Comparison of ENCODE assay signal across 7 mouse cellular contexts in genomic region chr4:134128983-134129362, GRCm38 (mm10). TPM values are rescaled to one million over a fixed set of nuclear protein-coding genes. Genes with fewer than 3 reads are reported as not detected.
DNase-seq lines count a peak whose midpoint lies in the region; ATAC-seq and TF ChIP-seq lines count a peak whose summit lies in the region.

No protein-coding gene starts in this region.

- 0 out of 2 replicates have a peak, but pooled peaks have one; percentile 7 for TF ChIP-seq POLR2A in testis, adult 2 months (IDR thresholded peaks at IDR 0.05; ENCODE audit: control insufficient read depth, low read depth, low read length)
- TF ChIP-seq POLR2A in embryonic fibroblast, embryonic 13.5 days (IDR thresholded peaks at IDR 0.05; ENCODE audit: low read depth, low read length): no peak

- no peak for DNase-seq in testis, postnatal 10 days (ENCODE audit: low spot score)
- DNase-seq in kidney, postnatal 36 days: peak; percentile 25 to 53
- no peak for DNase-seq in adrenal gland, postnatal 25 days
- DNase-seq in layer of hippocampus, adult 9-11 months: no peak

- peak; percentile 65 for ATAC-seq in midbrain, embryonic 13.5 days

- no peak for TF ChIP-seq CTCF in testis, adult 2 months (IDR thresholded peaks at IDR 0.05; ENCODE audit: control insufficient read depth, insufficient read depth, insufficient replicate concordance, low read depth, low read length)
- no peak for TF ChIP-seq CTCF in embryonic fibroblast, embryonic 13.5 days (IDR thresholded peaks at IDR 0.05; ENCODE audit: borderline replicate concordance, insufficient read depth, low read length)

- H3K9me3 ChIP-seq in midbrain, embryonic 13.5 days: no peaks in the 10 kb centered on the region

- no peaks in the 10 kb centered on the region for H3K27me3 ChIP-seq in testis, adult 2 months (ENCODE audit: control insufficient read depth, insufficient read depth, low read length)
- no peaks in the 10 kb centered on the region for H3K27me3 ChIP-seq in midbrain, embryonic 13.5 days

- peaks cover 16% of the 10 kb centered on the region for H3K4me1 ChIP-seq in testis, adult 2 months (ENCODE audit: control insufficient read depth, insufficient read depth, low read length)
- H3K4me1 ChIP-seq in embryonic fibroblast, embryonic 13.5 days (ENCODE audit: control insufficient read depth, insufficient read depth, low read length): peaks cover 2% of the 10 kb centered on the region; the same call in 1 of the 2 replicates
- peaks cover 29% of the 10 kb centered on the region for H3K4me1 ChIP-seq in midbrain, embryonic 13.5 days (replicated peaks)

- H3K9ac ChIP-seq in midbrain, embryonic 13.5 days (replicated peaks): peak overlapping the region; percentile 93

- peak overlapping the region; percentile 86 for H3K4me2 ChIP-seq in midbrain, embryonic 13.5 days (replicated peaks)

- H3K4me3 ChIP-seq in testis, adult 2 months (ENCODE audit: control insufficient read depth, low read depth, low read length): peak overlapping the region; percentile 92
- peak overlapping the region; percentile 62 for H3K4me3 ChIP-seq in embryonic fibroblast, embryonic 13.5 days (ENCODE audit: insufficient read depth, low read length)
- H3K4me3 ChIP-seq in midbrain, embryonic 13.5 days (replicated peaks): peak overlapping the region; percentile 88

- WGBS in midbrain, embryonic 13.5 days: 4% methylated on average over 14 of the region's 14 CpGs

- no peaks in the 10 kb centered on the region; the same call in 1 of the 2 replicates for H3K36me3 ChIP-seq in testis, adult 2 months (ENCODE audit: control insufficient read depth, insufficient read depth, low read length)
- H3K36me3 ChIP-seq in midbrain, embryonic 13.5 days: peaks cover 21% of the 10 kb centered on the region

- H3K27ac ChIP-seq in testis, adult 2 months (ENCODE audit: control insufficient read depth, insufficient read depth, low read depth, low read length): peak overlapping the region; percentile 85
- H3K27ac ChIP-seq in embryonic fibroblast, embryonic 13.5 days (ENCODE audit: insufficient read depth, low read length): no peak overlapping the region
- H3K27ac ChIP-seq in midbrain, embryonic 13.5 days: peak overlapping the region; percentile 83

RNA-seq across cellular contexts. Expression of gene Sh3bgrl3, which starts 0.4 kb away (rescaled TPM):
- polyA plus RNA-seq in testis, adult 2 months (2012; rRNA removed): 85.6 and 157 TPM in 2 replicates
- 317 and 335 TPM in 2 replicates for polyA plus RNA-seq in embryonic fibroblast, embryonic 13.5 days (2011; ENCODE audit: insufficient read length, low read depth, missing spikeins)
- polyA plus RNA-seq in midbrain, embryonic 13.5 days (2015; fragmentation: Nextera tagmentation; extraction: Ambion mirVana): 319 and 332 TPM in 2 replicates
- total RNA-seq in adrenal gland, postnatal 25 days (2021): 62.5 and 73.2 TPM in 2 replicates

RNA-seq across cellular contexts. Expression of gene Ubxn11, which starts 26.6 kb away (rescaled TPM):
- 457 and 483 TPM in 2 replicates for polyA plus RNA-seq in testis, adult 2 months (2012; rRNA removed)
- 2.6 TPM in 2 replicates for polyA plus RNA-seq in embryonic fibroblast, embryonic 13.5 days (2011; ENCODE audit: insufficient read length, low read depth, missing spikeins)
- polyA plus RNA-seq in midbrain, embryonic 13.5 days (2015; fragmentation: Nextera tagmentation; extraction: Ambion mirVana): 9.3 and 11.4 TPM in 2 replicates
- total RNA-seq in adrenal gland, postnatal 25 days (2021): 8.1 and 9.4 TPM in 2 replicates

RNA-seq across cellular contexts. Expression of gene Cd52, which starts 34.1 kb away (rescaled TPM):
- 2.0 and 660 TPM in 2 replicates for polyA plus RNA-seq in testis, adult 2 months (2012; rRNA removed)
- polyA plus RNA-seq in embryonic fibroblast, embryonic 13.5 days (2011; ENCODE audit: insufficient read length, low read depth, missing spikeins): 1.0 and 6.0 TPM in 2 replicates
- polyA plus RNA-seq in midbrain, embryonic 13.5 days (2015; fragmentation: Nextera tagmentation; extraction: Ambion mirVana): 2.2 and 2.7 TPM in 2 replicates
- 3.5 and 8.4 TPM in 2 replicates for total RNA-seq in adrenal gland, postnatal 25 days (2021)

RNA-seq across cellular contexts. Expression of gene Cep85, which starts 57.9 kb away (rescaled TPM):
- polyA plus RNA-seq in testis, adult 2 months (2012; rRNA removed): 110 and 114 TPM in 2 replicates
- polyA plus RNA-seq in embryonic fibroblast, embryonic 13.5 days (2011; ENCODE audit: insufficient read length, low read depth, missing spikeins): 17.4 and 22.1 TPM in 2 replicates
- polyA plus RNA-seq in midbrain, embryonic 13.5 days (2015; fragmentation: Nextera tagmentation; extraction: Ambion mirVana): 19.9 and 22.4 TPM in 2 replicates
- 15.7 and 19.2 TPM in 2 replicates for total RNA-seq in adrenal gland, postnatal 25 days (2021)

Comparison
In these comparisons a context has a peak if more than half of its experiments do, and no peak if none do; other contexts are left out.
1. DNase-seq: peak in kidney, postnatal 36 days (2 of 2); none in testis, postnatal 10 days (single experiment), adrenal gland, postnatal 25 days (single experiment) and layer of hippocampus, adult 9-11 months (single experiment).
2. RNA of gene Ubxn11, which starts 26.6 kb away (polyA plus RNA-seq): 457 to 483 TPM in testis, adult 2 months; 9.3 to 11.4 TPM in midbrain, embryonic 13.5 days and 2.6 TPM in embryonic fibroblast, embryonic 13.5 days; every median in the first group is over 10 times any median in the second.
3. Peak in every context shown above with its lines, with median percentiles within 50 percentile points of each other: H3K4me3 ChIP-seq.